Mouse (Mus musculus) C2C12 (cell line): ENCODE results near the gene Hecw2.

Experiments
- CTCF ChIP-seq: IDR thresholded peaks from one replicate; pipeline ENCODE4 v1.5.1; 2011; ENCODE audit not compliant: control insufficient read depth, insufficient read depth, insufficient read length
- MAX ChIP-seq: IDR thresholded peaks from one replicate; pipeline ENCODE4 v1.6.1; 2011; ENCODE audit warnings: mild to moderate bottlenecking, control low read depth
- MYOD1 ChIP-seq: IDR thresholded peaks from one replicate; pipeline ENCODE4 v1.6.1; 2011; ENCODE audit warnings: low read depth; ENCODE audit not compliant: control insufficient read depth, insufficient read length
- USF1 ChIP-seq: IDR thresholded peaks from one replicate; pipeline ENCODE4 v1.6.1; 2011; ENCODE audit warnings: low read depth, mild to moderate bottlenecking, control low read depth, moderate library complexity

- TF ChIP-seq CTCF: no peak
- no peak for TF ChIP-seq MYOD1
- no peak for TF ChIP-seq USF1
- TF ChIP-seq MAX: no peak
Observed at GRCm38 (mm10) chr1:53846665-53847237, 348.2 kb downstream of the Hecw2 start.
